Mouse (Mus musculus) liver, embryonic 11.5 days (tissue): ENCODE results near the gene Foxp2. TPM values are rescaled to one million over a fixed set of nuclear protein-coding genes. Genes with fewer than 3 reads are reported as not detected.

Experiments
- ATAC-seq: fragments of 200-750 bp; cut with Nextera tagmentation; replicated peaks from 2 replicates; pipeline ENCODE4 v1.8.0; 2017; ENCODE audit warnings: moderate number of reproducible peaks, mild to moderate bottlenecking, moderate TSS enrichment, moderate library complexity; ENCODE audit not compliant: low FRiP score
- DNase-seq: peaks from one replicate; pipeline ENCODE4 v3.0.0-alpha.2; 2017; ENCODE audit warnings: low spot score
- H3K27ac ChIP-seq: fragments of 300-500 bp; sonication (generic); 2 replicates; pipeline ENCODE4 v1.5.1; 2014; ENCODE audit warnings: mild to moderate bottlenecking, low read depth, low read length, control low read depth
- H3K27me3 ChIP-seq: fragments of 300-500 bp; sonication (generic); replicated peaks from 2 replicates; pipeline ENCODE4 v1.6.1; 2014; ENCODE audit warnings: low read length, mixed read lengths; ENCODE audit not compliant: control insufficient read depth, insufficient read depth
- H3K36me3 ChIP-seq: fragments of 300-500 bp; sonication (generic); 2 replicates; pipeline ENCODE4 v1.6.1; 2014; ENCODE audit warnings: mild to moderate bottlenecking, low read length, moderate library complexity, mixed read lengths; ENCODE audit not compliant: control insufficient read depth, insufficient read depth
- H3K4me1 ChIP-seq: fragments of 300-500 bp; sonication (generic); replicated peaks from 2 replicates; pipeline ENCODE4 v1.6.1; 2014; ENCODE audit warnings: low read length, mixed read lengths; ENCODE audit not compliant: control insufficient read depth, insufficient read depth
- H3K4me2 ChIP-seq: fragments of 300-500 bp; sonication (generic); 2 replicates; pipeline ENCODE4 v1.6.1; 2014; ENCODE audit warnings: mild to moderate bottlenecking, control low read depth, moderate library complexity
- H3K4me3 ChIP-seq: fragments of 300-500 bp; sonication (generic); 2 replicates; pipeline ENCODE4 v1.5.1; 2014; ENCODE audit warnings: low read depth, low read length, control low read depth
- H3K9ac ChIP-seq: fragments of 300-500 bp; sonication (generic); 2 replicates; pipeline ENCODE4 v1.6.1; 2014; ENCODE audit warnings: low read depth, low read length, control low read depth
- H3K9me3 ChIP-seq: fragments of 300-500 bp; sonication (generic); 2 replicates; pipeline ENCODE4 v1.6.1; 2016; ENCODE audit warnings: low read length, inconsistent platforms, mixed read lengths; ENCODE audit not compliant: control insufficient read depth
- WGBS: fragments of 180-500 bp; shearing (Covaris S2); extraction: QIAGEN DNeasy Blood & Tissue Kit; methylation state at CpG from one replicate; pipeline ENCODE4 v1.1.7; 2014; 5-methylcytosine and 5-hydroxymethylcytosine counted together
- polyA plus RNA-seq: library from polyadenylated mRNA; unstranded; fragments of >200 nt; fragmentation: Nextera tagmentation; extraction: Ambion mirVana; gene quantifications from 2 replicates; pipeline ENCODE4 v1.2.1, GENCODE M21; 2014

The Foxp2 gene
- polyA plus RNA-seq, 1 experiment from 2014 or later, result 4.9 TPM

GRCm38 (mm10) chr6:15355852-15356251 lies 454.7 kb downstream of the Foxp2 start:
- Histone ChIP-seq H3K9me3 (no peaks in the 10 kb centered on the region), H3K4me2 (no peak overlapping the region), H3K36me3 (no peaks in the 10 kb centered on the region), H3K27ac (no peak overlapping the region), H3K4me3 (no peak overlapping the region), H3K9ac (no peak overlapping the region), H3K4me1 (no peaks in the 10 kb centered on the region), H3K27me3 (no peaks in the 10 kb centered on the region)
- ATAC-seq, result no peak
- 70% methylated on average over 4 of the region's 4 CpGs for WGBS
- DNase-seq, result no peak

GRCm38 (mm10) chr6:15370281-15370680 lies 469.1 kb downstream of the Foxp2 start:
- no peak for DNase-seq
- Histone ChIP-seq H3K27ac (no peak overlapping the region), H3K4me2 (no peak overlapping the region), H3K4me1 (no peaks in the 10 kb centered on the region), H3K36me3 (no peaks in the 10 kb centered on the region), H3K9me3 (no peaks in the 10 kb centered on the region), H3K4me3 (no peak overlapping the region), H3K9ac (no peak overlapping the region), H3K27me3 (no peaks in the 10 kb centered on the region)
- WGBS, result 76% methylated on average over 8 of the region's 8 CpGs
- ATAC-seq, result no peak

DNA sequence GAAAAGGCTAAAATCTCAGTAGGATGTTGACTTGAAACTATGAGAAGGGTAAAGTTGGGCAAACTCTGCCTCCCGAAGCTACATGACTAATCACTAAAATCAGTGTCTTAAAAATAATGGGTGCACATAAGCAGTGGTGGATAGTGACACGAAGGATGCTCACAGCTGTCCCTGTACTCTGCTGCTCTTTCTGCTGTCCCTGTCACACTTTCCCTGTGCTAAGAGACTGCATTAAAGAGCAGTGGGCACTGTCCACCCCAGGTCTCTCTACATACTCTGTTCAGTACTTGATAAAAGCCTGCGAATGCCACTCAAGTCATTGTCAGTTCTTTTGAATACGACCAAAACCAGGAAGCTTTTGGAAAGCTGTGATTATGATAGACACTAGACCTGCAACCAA lies 469.7 kb downstream of the Foxp2 start:
- no peak for DNase-seq
- Histone ChIP-seq H3K9me3 (no peaks in the 10 kb centered on the region), H3K27ac (no peak overlapping the region)

DNA sequence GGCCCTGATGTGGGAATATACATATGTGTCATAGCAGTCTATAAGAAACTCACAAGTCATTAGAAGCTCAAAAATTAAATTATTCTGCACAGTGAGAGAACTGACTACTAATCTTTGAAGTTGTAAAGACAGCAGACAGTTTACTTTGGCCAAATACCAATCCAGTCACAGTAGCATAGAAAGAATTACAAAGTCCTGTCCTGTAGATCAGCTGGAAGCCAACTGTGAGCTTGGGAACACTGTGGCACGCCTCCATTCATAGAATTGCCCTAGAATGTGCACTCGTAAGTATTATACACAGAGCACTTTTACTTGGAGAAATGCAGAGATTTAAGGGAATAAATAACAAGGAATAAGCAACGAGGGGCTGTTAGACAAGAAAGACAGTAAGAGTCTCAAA lies 472.5 kb downstream of the Foxp2 start:
- Histone ChIP-seq H3K9ac (no peak overlapping the region), H3K4me1 (no peaks in the 10 kb centered on the region), H3K9me3 (no peaks in the 10 kb centered on the region), H3K27me3 (no peaks in the 10 kb centered on the region), H3K36me3 (no peaks in the 10 kb centered on the region), H3K4me3 (no peak overlapping the region), H3K4me2 (no peak overlapping the region), H3K27ac (no peak overlapping the region)
- ATAC-seq (no peak), DNase-seq (no peak)
- 76% methylated on average over 3 of the region's 3 CpGs for WGBS

More for the DNA sequence above, 469.7 kb downstream of the Foxp2 start:
- no peak overlapping the region for H3K9ac ChIP-seq
- H3K36me3 ChIP-seq, result no peaks in the 10 kb centered on the region
- WGBS, result 74% methylated on average over 4 of the region's 4 CpGs
- no peak overlapping the region for H3K4me3 ChIP-seq
- ATAC-seq, result no peak
- H3K4me1 ChIP-seq, result no peaks in the 10 kb centered on the region
- H3K4me2 ChIP-seq, result no peak overlapping the region
- H3K27me3 ChIP-seq, result no peaks in the 10 kb centered on the region

DNA sequence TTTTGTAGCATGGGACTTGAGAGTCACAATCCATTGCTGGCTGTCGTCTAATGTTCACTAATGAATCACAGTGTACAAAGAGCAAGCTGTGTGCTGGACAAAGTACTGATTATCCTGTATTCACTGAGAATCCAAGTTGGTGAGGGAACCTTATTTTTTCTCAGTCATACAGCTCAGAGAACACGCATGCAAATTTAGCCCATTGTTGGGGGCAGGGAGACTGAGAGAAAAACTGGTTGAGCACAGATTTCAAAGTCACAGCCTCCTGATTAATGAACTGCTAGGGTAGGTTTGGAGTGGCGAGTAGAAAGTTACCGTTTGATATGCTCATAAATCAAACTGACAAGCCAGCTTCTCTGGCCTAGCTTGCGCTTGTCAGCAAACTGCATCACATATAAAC lies 477.1 kb downstream of the Foxp2 start:
- Histone ChIP-seq H3K27me3 (no peaks in the 10 kb centered on the region), H3K4me1 (no peaks in the 10 kb centered on the region), H3K4me3 (no peak overlapping the region), H3K4me2 (no peak overlapping the region), H3K9ac (no peak overlapping the region), H3K36me3 (no peaks in the 10 kb centered on the region), H3K27ac (no peak overlapping the region), H3K9me3 (no peaks in the 10 kb centered on the region)
- DNase-seq (no peak), ATAC-seq (no peak)
- WGBS, result 56% methylated on average over 5 of the region's 5 CpGs

- Histone ChIP-seq H3K9me3 (no peaks in the 10 kb centered on the region), H3K4me1 (no peaks in the 10 kb centered on the region), H3K36me3 (no peaks in the 10 kb centered on the region), H3K4me2 (no peak overlapping the region), H3K27me3 (no peaks in the 10 kb centered on the region), H3K27ac (no peak overlapping the region), H3K9ac (no peak overlapping the region), H3K4me3 (no peak overlapping the region)
- no peak for ATAC-seq
- no peak for DNase-seq
- WGBS, result 82% methylated on average over 6 of the region's 6 CpGs
Measured at GRCm38 (mm10) chr6:15396462-15396861, 495.3 kb downstream of the Foxp2 start.

DNA sequence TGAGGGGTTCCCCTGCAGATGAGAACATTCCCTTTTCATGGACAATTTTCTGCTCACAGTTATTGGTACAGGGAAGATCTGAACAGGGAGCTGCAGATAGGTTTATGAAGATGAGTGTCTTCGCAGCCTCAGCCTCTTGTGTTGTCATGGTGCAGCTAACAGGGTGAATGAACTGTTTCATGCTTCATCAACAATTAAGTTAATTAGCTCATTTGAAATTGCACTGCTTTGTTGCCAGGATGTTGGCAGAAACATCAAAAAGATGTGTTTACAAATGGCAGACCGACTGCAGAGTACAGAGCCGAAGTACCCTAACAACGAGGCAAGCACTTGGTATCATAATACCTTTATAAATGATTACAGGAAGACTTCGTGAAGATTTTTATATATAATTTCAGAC lies 496.3 kb downstream of the Foxp2 start:
- Histone ChIP-seq H3K4me3 (no peak overlapping the region), H3K36me3 (no peaks in the 10 kb centered on the region), H3K9me3 (no peaks in the 10 kb centered on the region), H3K4me2 (no peak overlapping the region), H3K9ac (no peak overlapping the region), H3K27ac (no peak overlapping the region), H3K27me3 (no peaks in the 10 kb centered on the region), H3K4me1 (no peaks in the 10 kb centered on the region)
- DNase-seq (no peak), ATAC-seq (no peak)
- WGBS, result 73% methylated on average over 5 of the region's 5 CpGs

DNA sequence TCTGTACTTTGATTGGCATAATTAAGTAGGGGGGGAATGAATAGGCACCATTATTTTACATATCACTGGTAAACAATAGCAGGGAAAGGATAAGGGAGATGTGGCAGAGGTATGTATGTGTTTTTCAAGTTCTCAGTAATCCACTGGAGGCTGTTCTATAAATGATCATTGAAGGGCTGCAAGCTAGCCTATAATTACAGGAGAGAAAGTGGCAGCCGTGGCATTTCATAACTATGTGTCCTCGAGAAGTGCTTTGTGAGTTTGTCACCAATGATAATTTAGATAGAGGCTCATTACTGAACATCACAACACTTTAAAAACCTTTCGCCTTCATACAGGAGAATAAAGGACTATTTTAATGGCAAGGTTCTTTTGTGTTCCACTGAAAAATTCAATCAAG lies 500.0 kb downstream of the Foxp2 start:
- no peak overlapping the region for H3K4me3 ChIP-seq
- no peak overlapping the region for H3K27ac ChIP-seq
- H3K4me2 ChIP-seq, result no peak overlapping the region
- ATAC-seq (no peak), DNase-seq (no peak)
- no peaks in the 10 kb centered on the region for H3K4me1 ChIP-seq
- H3K27me3 ChIP-seq, result no peaks in the 10 kb centered on the region
- no peaks in the 10 kb centered on the region for H3K36me3 ChIP-seq
- WGBS, result 77% methylated on average over 3 of the region's 3 CpGs
- no peak overlapping the region for H3K9ac ChIP-seq
- no peaks in the 10 kb centered on the region for H3K9me3 ChIP-seq

DNA sequence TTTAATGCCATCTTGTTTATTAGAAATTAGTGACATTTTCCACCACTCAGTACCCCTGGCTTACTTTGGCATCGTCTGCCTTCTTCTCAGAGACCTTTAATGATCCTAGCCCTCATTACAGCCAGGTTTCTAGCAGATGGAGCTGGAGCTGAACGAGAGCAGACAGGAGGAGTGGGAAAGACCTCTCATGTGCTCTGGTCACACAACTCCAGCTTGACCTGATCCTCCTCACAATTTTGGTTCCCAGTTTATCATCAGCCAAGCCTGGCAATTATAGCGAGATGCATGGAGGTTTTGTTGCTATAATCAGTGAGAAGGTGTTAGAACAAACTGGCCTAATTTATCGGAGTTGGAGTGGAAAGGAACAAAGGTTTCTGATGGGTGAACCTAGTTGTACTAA lies 500.9 kb downstream of the Foxp2 start:
- no peak for ATAC-seq
- no peaks in the 10 kb centered on the region for H3K36me3 ChIP-seq
- 67% methylated on average over 4 of the region's 4 CpGs for WGBS

More for the DNA sequence above, 500.9 kb downstream of the Foxp2 start:
- Histone ChIP-seq H3K4me1 (no peaks in the 10 kb centered on the region), H3K27me3 (no peaks in the 10 kb centered on the region), H3K9ac (no peak overlapping the region), H3K4me3 (no peak overlapping the region), H3K27ac (no peak overlapping the region), H3K9me3 (no peaks in the 10 kb centered on the region), H3K4me2 (no peak overlapping the region)
- DNase-seq, result no peak
